Mouse (Mus musculus): ENCODE results near the gene Rbpjl. TPM values are rescaled to one million over a fixed set of nuclear protein-coding genes. Genes with fewer than 3 reads are reported as not detected.

Rbpjl gene
- polyA plus RNA-seq, 1 experiment from 2014 or later, result 0.10 TPM

DNA sequence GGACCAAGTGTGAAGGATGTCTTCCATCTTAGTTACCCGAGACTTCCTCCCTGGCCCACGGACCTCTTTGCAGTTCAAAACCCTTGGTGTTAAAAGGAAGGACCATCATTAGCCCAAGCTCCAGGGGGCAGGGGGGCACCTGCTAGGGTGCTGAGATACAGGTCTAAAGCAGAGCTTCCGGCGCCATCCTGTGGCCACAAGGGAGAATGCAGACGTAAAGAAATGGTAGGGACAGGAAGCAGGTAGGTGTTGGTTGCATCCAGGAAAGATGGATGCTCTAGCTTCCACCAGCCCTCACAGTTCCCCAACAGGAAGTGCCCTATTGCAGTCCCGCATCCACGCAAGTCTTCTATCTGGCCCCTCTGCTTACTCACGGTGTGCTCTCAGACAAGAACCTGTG is 16.0 kb upstream of the Rbpjl start:
- Histone ChIP-seq H3K9ac (replicated peaks; ENCODE audit: low read depth, low read length) (no peak overlapping the region), H3K9me3 (ENCODE audit: control insufficient read depth, low read length) (no peaks in the 10 kb centered on the region), H3K27ac (ENCODE audit: low read length) (no peak overlapping the region), H3K4me2 (ENCODE audit: low read length) (no peak overlapping the region), H3K4me1 (replicated peaks; ENCODE audit: control insufficient read depth, insufficient read depth, low read length) (peaks cover 8% of the 10 kb centered on the region), H3K36me3 (ENCODE audit: control insufficient read depth, insufficient read depth) (no peaks in the 10 kb centered on the region), H3K4me3 (replicated peaks; ENCODE audit: low read length) (no peak overlapping the region), H3K27me3 (replicated peaks; ENCODE audit: control insufficient read depth, insufficient read depth, low read length) (peaks cover 4% of the 10 kb centered on the region)
- 19% methylated on average over 8 of the region's 8 CpGs for WGBS
- ATAC-seq, result no peak

GRCm38 (mm10) chr2:164389020-164389419 is 13.9 kb upstream of the Rbpjl start, which contains the start of gene Slpi:
TSS of gene Slpi (minus strand) at chr2:164389095.
- ATAC-seq, result peak; percentile 66
- Histone ChIP-seq H3K27ac (ENCODE audit: low read length) (no peak within 1 kb of the TSS), H3K4me1 (replicated peaks; ENCODE audit: control insufficient read depth, insufficient read depth, low read length) (peaks cover 8% of the 10 kb centered on the region), H3K4me3 (replicated peaks; ENCODE audit: low read length) (peak within 1 kb of the TSS; percentile 60), H3K27me3 (replicated peaks; ENCODE audit: control insufficient read depth, insufficient read depth, low read length) (peaks cover 4% of the 10 kb centered on the region), H3K4me2 (ENCODE audit: low read length) (peak within 1 kb of the TSS; percentile 74), H3K36me3 (ENCODE audit: control insufficient read depth, insufficient read depth) (no peaks in the 10 kb centered on the region), H3K9me3 (ENCODE audit: control insufficient read depth, low read length) (no peaks in the 10 kb centered on the region), H3K9ac (replicated peaks; ENCODE audit: low read depth, low read length) (peak within 1 kb of the TSS; percentile 65)
- WGBS, result under 1% methylated on average over 17 of the region's 17 CpGs

GRCm38 (mm10) chr2:164389499-164389898 is 13.4 kb upstream of the Rbpjl start:
- Histone ChIP-seq H3K4me2 (ENCODE audit: low read length) (peak overlapping the region; percentile 74), H3K4me3 (replicated peaks; ENCODE audit: low read length) (peak overlapping the region; percentile 60), H3K27me3 (replicated peaks; ENCODE audit: control insufficient read depth, insufficient read depth, low read length) (peaks cover 4% of the 10 kb centered on the region), H3K4me1 (replicated peaks; ENCODE audit: control insufficient read depth, insufficient read depth, low read length) (peaks cover 8% of the 10 kb centered on the region), H3K9me3 (ENCODE audit: control insufficient read depth, low read length) (no peaks in the 10 kb centered on the region), H3K27ac (ENCODE audit: low read length) (no peak overlapping the region), H3K9ac (replicated peaks; ENCODE audit: low read depth, low read length) (peak overlapping the region; percentile 65), H3K36me3 (ENCODE audit: control insufficient read depth, insufficient read depth) (no peaks in the 10 kb centered on the region)
- ATAC-seq, result peak; percentile 76
- under 1% methylated on average over 30 of the region's 30 CpGs for WGBS

DNA sequence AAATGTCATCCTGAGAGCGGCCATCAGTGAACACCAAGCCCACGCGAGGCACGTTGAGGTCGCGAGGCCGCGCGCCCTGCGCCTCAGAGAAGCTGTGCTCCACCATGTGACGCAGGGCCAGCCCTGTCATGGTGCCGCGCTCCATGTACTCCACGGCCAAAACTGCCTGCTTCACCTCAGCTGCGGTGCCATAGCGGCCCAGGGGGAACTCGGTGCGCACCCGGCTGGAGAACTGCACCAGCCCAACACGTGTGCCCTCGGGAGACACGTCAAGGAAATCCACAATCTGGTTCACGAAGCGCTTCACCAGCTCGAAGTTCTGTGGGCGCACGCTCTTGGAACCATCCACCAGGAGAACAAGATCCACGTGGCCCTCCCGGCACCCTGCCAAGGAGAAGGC is 9.8 kb upstream of the Rbpjl start:
- no peak for ATAC-seq
- Histone ChIP-seq H3K4me3 (replicated peaks; ENCODE audit: low read length) (no peak overlapping the region), H3K36me3 (ENCODE audit: control insufficient read depth, insufficient read depth) (no peaks in the 10 kb centered on the region), H3K4me2 (ENCODE audit: low read length) (no peak overlapping the region), H3K9ac (replicated peaks; ENCODE audit: low read depth, low read length) (no peak overlapping the region), H3K4me1 (replicated peaks; ENCODE audit: control insufficient read depth, insufficient read depth, low read length) (no peaks in the 10 kb centered on the region; the same call in 1 of the 2 replicates), H3K9me3 (ENCODE audit: control insufficient read depth, low read length) (no peaks in the 10 kb centered on the region; the same call in 1 of the 2 replicates), H3K27me3 (replicated peaks; ENCODE audit: control insufficient read depth, insufficient read depth, low read length) (peaks cover 3% of the 10 kb centered on the region; the same call in 1 of the 2 replicates), H3K27ac (ENCODE audit: low read length) (no peak overlapping the region)
- 86% methylated on average over 29 of the region's 29 CpGs for WGBS

- H3K9me3 ChIP-seq (ENCODE audit: control insufficient read depth, low read length), result no peaks in the 10 kb centered on the region; the same call in 1 of the 2 replicates
- H3K4me2 ChIP-seq (ENCODE audit: low read length), result no peak overlapping the region
- H3K27me3 ChIP-seq (replicated peaks; ENCODE audit: control insufficient read depth, insufficient read depth, low read length), result peaks cover 25% of the 10 kb centered on the region
- H3K4me3 ChIP-seq (replicated peaks; ENCODE audit: low read length), result no peak overlapping the region
- peaks cover 4% of the 10 kb centered on the region for H3K4me1 ChIP-seq (replicated peaks; ENCODE audit: control insufficient read depth, insufficient read depth, low read length)
- no peak for ATAC-seq
- H3K27ac ChIP-seq (ENCODE audit: low read length), result no peak overlapping the region
- no peaks in the 10 kb centered on the region for H3K36me3 ChIP-seq (ENCODE audit: control insufficient read depth, insufficient read depth)
- WGBS, result 91% methylated on average over 7 of the region's 7 CpGs
- H3K9ac ChIP-seq (replicated peaks; ENCODE audit: low read depth, low read length), result no peak overlapping the region
Observed at GRCm38 (mm10) chr2:164396076-164396475, 6.9 kb upstream of the Rbpjl start.

DNA sequence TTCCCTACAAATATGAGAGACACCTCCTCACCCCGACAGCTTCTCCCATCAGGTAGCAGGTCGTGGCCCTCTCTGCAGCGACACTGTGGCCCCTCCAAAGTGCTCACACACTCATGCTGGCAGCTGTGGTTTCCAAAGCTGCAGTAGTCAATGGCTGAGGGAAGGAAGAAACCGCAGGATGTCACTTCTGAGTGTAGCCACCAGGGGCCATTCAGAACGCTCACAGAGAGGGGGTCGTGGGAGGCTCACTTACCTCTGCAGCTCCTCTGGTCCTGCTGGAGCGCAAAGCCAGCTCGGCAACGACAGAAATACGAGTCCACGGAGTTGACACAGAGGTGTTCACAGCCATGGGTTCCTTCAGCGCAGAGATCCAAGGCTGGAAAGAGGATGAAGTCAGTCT is 6.0 kb upstream of the Rbpjl start:
- Histone ChIP-seq H3K4me2 (ENCODE audit: low read length) (no peak overlapping the region), H3K36me3 (ENCODE audit: control insufficient read depth, insufficient read depth) (no peaks in the 10 kb centered on the region), H3K4me1 (replicated peaks; ENCODE audit: control insufficient read depth, insufficient read depth, low read length) (peaks cover 4% of the 10 kb centered on the region), H3K9ac (replicated peaks; ENCODE audit: low read depth, low read length) (no peak overlapping the region), H3K27me3 (replicated peaks; ENCODE audit: control insufficient read depth, insufficient read depth, low read length) (peaks cover 33% of the 10 kb centered on the region), H3K27ac (ENCODE audit: low read length) (no peak overlapping the region), H3K9me3 (ENCODE audit: control insufficient read depth, low read length) (no peaks in the 10 kb centered on the region; the same call in 1 of the 2 replicates), H3K4me3 (replicated peaks; ENCODE audit: low read length) (no peak overlapping the region)
- 77% methylated on average over 12 of the region's 12 CpGs for WGBS
- no peak for ATAC-seq

- H3K9me3 ChIP-seq (ENCODE audit: control insufficient read depth, low read length), result no peaks in the 10 kb centered on the region
- H3K4me1 ChIP-seq (replicated peaks; ENCODE audit: control insufficient read depth, insufficient read depth, low read length), result peaks cover 12% of the 10 kb centered on the region
- H3K4me2 ChIP-seq (ENCODE audit: low read length), result no peak overlapping the region
- peaks cover 90% of the 10 kb centered on the region for H3K27me3 ChIP-seq (replicated peaks; ENCODE audit: control insufficient read depth, insufficient read depth, low read length)
- ATAC-seq, result no peak
- H3K36me3 ChIP-seq (ENCODE audit: control insufficient read depth, insufficient read depth), result no peaks in the 10 kb centered on the region
- H3K27ac ChIP-seq (ENCODE audit: low read length), result no peak overlapping the region
- 10% methylated on average over 14 of the region's 14 CpGs for WGBS
- H3K9ac ChIP-seq (replicated peaks; ENCODE audit: low read depth, low read length), result no peak overlapping the region
- no peak overlapping the region for H3K4me3 ChIP-seq (replicated peaks; ENCODE audit: low read length)
Observed at GRCm38 (mm10) chr2:164403396-164404081, 598 bp downstream of the Rbpjl start.

GRCm38 (mm10) chr2:164404082-164404990 is 1.4 kb downstream of the Rbpjl start:
- Histone ChIP-seq H3K4me3 (replicated peaks; ENCODE audit: low read length) (peak overlapping the region; percentile 25), H3K27me3 (replicated peaks; ENCODE audit: control insufficient read depth, insufficient read depth, low read length) (peaks cover 89% of the 10 kb centered on the region), H3K9ac (replicated peaks; ENCODE audit: low read depth, low read length) (no peak overlapping the region; the same call in 1 of the 2 replicates), H3K27ac (ENCODE audit: low read length) (no peak overlapping the region), H3K4me2 (ENCODE audit: low read length) (peak overlapping the region; percentile 35), H3K9me3 (ENCODE audit: control insufficient read depth, low read length) (no peaks in the 10 kb centered on the region), H3K4me1 (replicated peaks; ENCODE audit: control insufficient read depth, insufficient read depth, low read length) (peaks cover 12% of the 10 kb centered on the region), H3K36me3 (ENCODE audit: control insufficient read depth, insufficient read depth) (no peaks in the 10 kb centered on the region)
- WGBS, result 1% methylated on average over 40 of the region's 49 CpGs
- no peak for ATAC-seq

- no peak within 1 kb of the TSS for H3K27ac ChIP-seq (ENCODE audit: low read length)
- H3K9ac ChIP-seq (replicated peaks; ENCODE audit: low read depth, low read length), result no peak within 1 kb of the TSS; the same call in 1 of the 2 replicates
- ATAC-seq, result no peak
Observed at GRCm38 (mm10) chr2:164405060-164405459, 2.1 kb downstream of the Rbpjl start, which contains the start of gene Matn4. TSS of gene Matn4 (minus strand) at chr2:164405160.

More at GRCm38 (mm10) chr2:164405060-164405459, 2.1 kb downstream of the Rbpjl start, which contains the start of gene Matn4:
- peaks cover 87% of the 10 kb centered on the region for H3K27me3 ChIP-seq (replicated peaks; ENCODE audit: control insufficient read depth, insufficient read depth, low read length)
- H3K36me3 ChIP-seq (ENCODE audit: control insufficient read depth, insufficient read depth), result no peaks in the 10 kb centered on the region
- peak within 1 kb of the TSS; percentile 25 for H3K4me3 ChIP-seq (replicated peaks; ENCODE audit: low read length)
- WGBS, result 7% methylated on average over 9 of the region's 9 CpGs
- H3K4me2 ChIP-seq (ENCODE audit: low read length), result peak within 1 kb of the TSS; percentile 35
- H3K9me3 ChIP-seq (ENCODE audit: control insufficient read depth, low read length), result no peaks in the 10 kb centered on the region
- peaks cover 12% of the 10 kb centered on the region for H3K4me1 ChIP-seq (replicated peaks; ENCODE audit: control insufficient read depth, insufficient read depth, low read length)
